Mouse (Mus musculus): ENCODE data around the gene Klf13. TPM values are rescaled to one million over a fixed set of nuclear protein-coding genes. Genes with fewer than 3 reads are reported as not detected.

Gene Klf13
- polyA plus RNA-seq, 2 experiments, result 9.9 to 28.0 TPM

- no peaks in the 10 kb centered on the region for H3K27me3 ChIP-seq (ENCODE audit: control insufficient read depth, insufficient read depth, low read length)
- H3K36me3 ChIP-seq (ENCODE audit: control insufficient read depth, insufficient read depth, low read length), result no peaks in the 10 kb centered on the region
- peak overlapping the region; percentile 96 for H3K27ac ChIP-seq (replicated peaks; ENCODE audit: low read depth, low read length)
- peak overlapping the region; percentile 82 for H3K9ac ChIP-seq (ENCODE audit: low read depth, low read length, severe bottlenecking)
- H3K9me3 ChIP-seq (ENCODE audit: control insufficient read depth, low read length), result no peaks in the 10 kb centered on the region
- TF ChIP-seq POLR2A (IDR thresholded peaks at IDR 0.05; ENCODE audit: borderline replicate concordance, extremely low read depth, insufficient read depth, insufficient read length), result no peak
- ATAC-seq (ENCODE audit: low FRiP score, low read depth) (peak; percentile 27), DNase-seq (ENCODE audit: low spot score) (peak; percentile 82)
- H3K4me2 ChIP-seq (replicated peaks; ENCODE audit: low read depth, low read length, severe bottlenecking), result peak overlapping the region; percentile 94
- peak overlapping the region; percentile 77 for H3K4me3 ChIP-seq (replicated peaks; ENCODE audit: low read length)
- WGBS, result 0% methylated on average over 29 of the region's 39 CpGs
- H3K4me1 ChIP-seq (ENCODE audit: control insufficient read depth, insufficient read depth, low read length), result peaks cover 19% of the 10 kb centered on the region; the same call in 1 of the 2 replicates
Measured at GRCm38 (mm10) chr7:63939397-63939951, 759 bp upstream of the Klf13 start.

- DNase-seq (ENCODE audit: low spot score) (no peak), ATAC-seq (ENCODE audit: low FRiP score, low read depth) (peak; percentile 41; the same call in 1 of the 2 replicates)
- peaks cover 19% of the 10 kb centered on the region; the same call in 1 of the 2 replicates for H3K4me1 ChIP-seq (ENCODE audit: control insufficient read depth, insufficient read depth, low read length)
- peak overlapping the region; percentile 77 for H3K4me3 ChIP-seq (replicated peaks; ENCODE audit: low read length)
- no peaks in the 10 kb centered on the region for H3K27me3 ChIP-seq (ENCODE audit: control insufficient read depth, insufficient read depth, low read length)
- H3K27ac ChIP-seq (replicated peaks; ENCODE audit: low read depth, low read length), result peak overlapping the region; percentile 90
- peak overlapping the region; percentile 79 for H3K9ac ChIP-seq (ENCODE audit: low read depth, low read length, severe bottlenecking)
- under 1% methylated on average over 70 of the region's 121 CpGs for WGBS
- TF ChIP-seq POLR2A (IDR thresholded peaks at IDR 0.05; ENCODE audit: borderline replicate concordance, extremely low read depth, insufficient read depth, insufficient read length), result no peak
- peak overlapping the region; percentile 94 for H3K4me2 ChIP-seq (replicated peaks; ENCODE audit: low read depth, low read length, severe bottlenecking)
- H3K36me3 ChIP-seq (ENCODE audit: control insufficient read depth, insufficient read depth, low read length), result no peaks in the 10 kb centered on the region
- no peaks in the 10 kb centered on the region for H3K9me3 ChIP-seq (ENCODE audit: control insufficient read depth, low read length)
Measured at GRCm38 (mm10) chr7:63938066-63938913, 425 bp downstream of the Klf13 start.

- Histone ChIP-seq H3K4me3 (replicated peaks; ENCODE audit: low read length) (peak overlapping the region; percentile 77), H3K27me3 (ENCODE audit: control insufficient read depth, insufficient read depth, low read length) (no peaks in the 10 kb centered on the region), H3K27ac (replicated peaks; ENCODE audit: low read depth, low read length) (peak overlapping the region; percentile 90), H3K4me2 (replicated peaks; ENCODE audit: low read depth, low read length, severe bottlenecking) (peak overlapping the region; percentile 94), H3K9ac (ENCODE audit: low read depth, low read length, severe bottlenecking) (peak overlapping the region; percentile 79), H3K36me3 (ENCODE audit: control insufficient read depth, insufficient read depth, low read length) (no peaks in the 10 kb centered on the region), H3K9me3 (ENCODE audit: control insufficient read depth, low read length) (no peaks in the 10 kb centered on the region), H3K4me1 (ENCODE audit: control insufficient read depth, insufficient read depth, low read length) (peaks cover 19% of the 10 kb centered on the region; the same call in 1 of the 2 replicates)
- ATAC-seq (ENCODE audit: low FRiP score, low read depth) (peak; percentile 5), DNase-seq (ENCODE audit: low spot score) (peak; percentile 63)
- no peak for TF ChIP-seq POLR2A (IDR thresholded peaks at IDR 0.05; ENCODE audit: borderline replicate concordance, extremely low read depth, insufficient read depth, insufficient read length)
- WGBS, result 0% methylated on average over 42 of the region's 88 CpGs
Measured at GRCm38 (mm10) chr7:63937236-63938065, 1.3 kb downstream of the Klf13 start.

GRCm38 (mm10) chr7:63936986-63937235, 1.8 kb downstream of the Klf13 start:
- H3K27ac ChIP-seq (replicated peaks; ENCODE audit: low read depth, low read length), result peak overlapping the region; percentile 90
- ATAC-seq (ENCODE audit: low FRiP score, low read depth) (no peak), DNase-seq (ENCODE audit: low spot score) (no peak)
- H3K9me3 ChIP-seq (ENCODE audit: control insufficient read depth, low read length), result no peaks in the 10 kb centered on the region
- no peaks in the 10 kb centered on the region for H3K36me3 ChIP-seq (ENCODE audit: control insufficient read depth, insufficient read depth, low read length)
- H3K4me3 ChIP-seq (replicated peaks; ENCODE audit: low read length), result peak overlapping the region; percentile 77
- H3K4me1 ChIP-seq (ENCODE audit: control insufficient read depth, insufficient read depth, low read length), result peaks cover 19% of the 10 kb centered on the region; the same call in 1 of the 2 replicates
- H3K27me3 ChIP-seq (ENCODE audit: control insufficient read depth, insufficient read depth, low read length), result no peaks in the 10 kb centered on the region
- no peak for TF ChIP-seq POLR2A (IDR thresholded peaks at IDR 0.05; ENCODE audit: borderline replicate concordance, extremely low read depth, insufficient read depth, insufficient read length)
- H3K9ac ChIP-seq (ENCODE audit: low read depth, low read length, severe bottlenecking), result peak overlapping the region; percentile 79
- peak overlapping the region; percentile 94 for H3K4me2 ChIP-seq (replicated peaks; ENCODE audit: low read depth, low read length, severe bottlenecking)
- under 1% methylated on average over 11 of the region's 11 CpGs for WGBS

Data from limb, embryonic 14.5 days (tissue).